Mouse (Mus musculus) CH12.LX (cell line): ENCODE data around the gene Gm43552. TPM values are rescaled to one million over a fixed set of nuclear protein-coding genes. Genes with fewer than 3 reads are reported as not detected.

Source experiments
- DNase-seq: peaks from one replicate; pipeline ENCODE4 v3.0.0-alpha.2; 2013; ENCODE audit errors: extremely low read depth
- H3K27ac ChIP-seq: 2 replicates; pipeline ENCODE4 v1.5.1; 2012; ENCODE audit warnings: low read depth, mild to moderate bottlenecking, control low read depth, moderate library complexity; ENCODE audit not compliant: insufficient read depth
- H3K27me3 ChIP-seq: replicated peaks from 2 replicates; pipeline ENCODE3; 2012; ENCODE audit warnings: inconsistent platforms
- H3K36me3 ChIP-seq, 2 experiments: replicated peaks in 1 of 2; 2 replicates each; pipeline versions ENCODE3 to v1.6.1; 2012; ENCODE audit warnings: inconsistent platforms in 1 of 2, low read length in 1 of 2, mild to moderate bottlenecking in 1 of 2, mixed read lengths in 1 of 2, moderate library complexity in 1 of 2; ENCODE audit not compliant: control insufficient read depth in 1 of 2, insufficient read depth in 1 of 2
- H3K4me1 ChIP-seq, 2 experiments: 2 replicates each; pipeline ENCODE4 v1.6.1; 2012; ENCODE audit warnings: inconsistent platforms in 1 of 2, moderate library complexity in 1 of 2; ENCODE audit not compliant: insufficient read depth in 2 of 2, control insufficient read depth in 1 of 2
- H3K4me2 ChIP-seq: 2 replicates; pipeline ENCODE4 v1.6.1; 2012; ENCODE audit warnings: low read depth, mild to moderate bottlenecking, control low read depth; ENCODE audit not compliant: poor library complexity, insufficient read depth, severe bottlenecking
- H3K4me3 ChIP-seq, 3 experiments: fragments of 150-350 bp in 1 of 3; sonication (generic) in 1 of 3; replicated peaks in 1 of 3; 2 replicates each; pipeline versions ENCODE3 to v1.5.1; 2011 to 2012; ENCODE audit warnings: low read depth in 2 of 3, low read length in 2 of 3, mild to moderate bottlenecking in 2 of 3, moderate library complexity in 2 of 3, control low read depth in 1 of 3, improper control_type of control experiment in 1 of 3, inconsistent platforms in 1 of 3, mixed read lengths in 1 of 3; ENCODE audit not compliant: poor library complexity in 1 of 3
- H3K79me2 ChIP-seq: replicated peaks from 2 replicates; pipeline ENCODE4 v1.6.1; 2012; ENCODE audit warnings: mild to moderate bottlenecking, moderate library complexity; ENCODE audit not compliant: control insufficient read depth, poor library complexity, insufficient read depth, severe bottlenecking; ENCODE audit errors: extremely low read depth
- H3K9ac ChIP-seq: 2 replicates; pipeline ENCODE4 v1.6.1; 2012; ENCODE audit warnings: low read depth, mild to moderate bottlenecking, control low read depth, moderate library complexity; ENCODE audit not compliant: insufficient read depth
- H3K9me3 ChIP-seq: replicated peaks from 2 replicates; pipeline ENCODE3; 2012; ENCODE audit warnings: low read length, inconsistent platforms, mixed read lengths
- BHLHE40 ChIP-seq: IDR thresholded peaks from 2 replicates; pipeline ENCODE4 v1.6.1; 2011; ENCODE audit warnings: mild to moderate bottlenecking, low read depth, low read length, improper control_type of control experiment
- CHD1 ChIP-seq: IDR thresholded peaks from 2 replicates; pipeline ENCODE4 v1.6.1; 2012; ENCODE audit warnings: low read depth, low read length, improper control_type of control experiment, inconsistent platforms
- CTCF ChIP-seq, 2 experiments: IDR thresholded peaks in 1 of 2; conservative IDR thresholded peaks in 1 of 2; 2 replicates each; pipeline ENCODE4 v1.5.1; 2011 to 2012; ENCODE audit warnings: low read depth in 2 of 2, low read length in 2 of 2, improper control_type of control experiment in 1 of 2, inconsistent platforms in 1 of 2, mild to moderate bottlenecking in 1 of 2, moderate library complexity in 1 of 2
- E2F4 ChIP-seq: IDR thresholded peaks from 2 replicates; pipeline ENCODE4 v1.6.1; 2011; ENCODE audit warnings: low read depth, low read length, improper control_type of control experiment; ENCODE audit not compliant: insufficient replicate concordance
- EP300 ChIP-seq: IDR thresholded peaks from 2 replicates; pipeline ENCODE4 v1.6.1; 2011; ENCODE audit warnings: low read length, improper control_type of control experiment
- ETS1 ChIP-seq: conservative IDR thresholded peaks from 2 replicates; pipeline ENCODE4 v1.6.1; 2012; ENCODE audit warnings: low read depth, mild to moderate bottlenecking, inconsistent platforms, low read length, improper control_type of control experiment, moderate library complexity
- GABPA ChIP-seq: IDR thresholded peaks from 2 replicates; pipeline ENCODE4 v1.6.1; 2012; ENCODE audit warnings: low read depth, low read length, improper control_type of control experiment, inconsistent platforms; ENCODE audit not compliant: insufficient replicate concordance
- IRF4 ChIP-seq: IDR thresholded peaks from 2 replicates; pipeline ENCODE4 v1.6.1; 2014; ENCODE audit warnings: low read depth, mild to moderate bottlenecking, inconsistent platforms, low read length, improper control_type of control experiment
- JUN ChIP-seq: IDR thresholded peaks from 2 replicates; pipeline ENCODE4 v1.6.1; 2011; ENCODE audit warnings: low read depth, mild to moderate bottlenecking, low read length, improper control_type of control experiment, moderate library complexity; ENCODE audit not compliant: insufficient read depth
- JUND ChIP-seq: conservative IDR thresholded peaks from 2 replicates; pipeline ENCODE4 v1.6.1; 2011; ENCODE audit warnings: low read depth, low read length, improper control_type of control experiment
- KAT2A ChIP-seq: IDR thresholded peaks from 2 replicates; pipeline ENCODE4 v1.6.1; 2012; ENCODE audit warnings: low read length, improper control_type of control experiment, inconsistent platforms; ENCODE audit not compliant: insufficient replicate concordance
- MAX ChIP-seq: IDR thresholded peaks from 2 replicates; pipeline ENCODE4 v1.6.1; 2011; ENCODE audit warnings: low read length, improper control_type of control experiment
- MAZ ChIP-seq: IDR thresholded peaks from 2 replicates; pipeline ENCODE4 v1.6.1; 2012; ENCODE audit warnings: low read depth, mild to moderate bottlenecking, inconsistent platforms, low read length, improper control_type of control experiment, moderate library complexity
- NRF1 ChIP-seq: IDR thresholded peaks from 2 replicates; pipeline ENCODE4 v1.6.1; 2014; ENCODE audit warnings: low read depth, mild to moderate bottlenecking, inconsistent platforms, low read length, improper control_type of control experiment, moderate library complexity
- PAX5 ChIP-seq: IDR thresholded peaks from 2 replicates; pipeline ENCODE4 v1.6.1; 2012; ENCODE audit warnings: low read length, inconsistent platforms, mixed read lengths
- POLR2A ChIP-seq: IDR thresholded peaks from 2 replicates; pipeline ENCODE4 v1.6.1; 2011; ENCODE audit warnings: low read depth, mild to moderate bottlenecking, improper control_type of control experiment, low read length
- POLR2AphosphoS2 ChIP-seq: IDR thresholded peaks from 2 replicates; pipeline ENCODE4 v1.6.1; 2011; ENCODE audit warnings: low read depth, low read length, improper control_type of control experiment
- RCOR1 ChIP-seq: conservative IDR thresholded peaks from 2 replicates; pipeline ENCODE4 v1.6.1; 2012; ENCODE audit warnings: low read depth, mild to moderate bottlenecking, inconsistent platforms, low read length, improper control_type of control experiment
- UBTF ChIP-seq: IDR thresholded peaks from 2 replicates; pipeline ENCODE4 v1.6.1; 2012; ENCODE audit warnings: low read depth, mild to moderate bottlenecking, inconsistent platforms, low read length, improper control_type of control experiment, moderate library complexity
- USF1 ChIP-seq: IDR thresholded peaks from 2 replicates; pipeline ENCODE4 v1.6.1; 2014; ENCODE audit warnings: low read depth, mild to moderate bottlenecking, inconsistent platforms, low read length, improper control_type of control experiment
- USF2 ChIP-seq: conservative IDR thresholded peaks from 2 replicates; pipeline ENCODE4 v1.6.1; 2011; ENCODE audit warnings: low read depth, low read length, improper control_type of control experiment
- ZC3H11A ChIP-seq: IDR thresholded peaks from 2 replicates; pipeline ENCODE4 v1.6.1; 2012; ENCODE audit warnings: low read depth, mild to moderate bottlenecking, inconsistent platforms, low read length, improper control_type of control experiment
- ZMIZ1 ChIP-seq: IDR thresholded peaks from 2 replicates; pipeline ENCODE4 v1.6.1; 2012; ENCODE audit warnings: low read depth, mild to moderate bottlenecking, inconsistent platforms, low read length, improper control_type of control experiment
- ZNF384 ChIP-seq: IDR thresholded peaks from 2 replicates; pipeline ENCODE4 v1.6.1; 2012; ENCODE audit warnings: low read depth, low read length, improper control_type of control experiment, inconsistent platforms
- dilution Hi-C: fragments of 300-500 bp; cut with MboI; formaldehyde crosslinking; loops from 2 replicates; pipeline ENCODE4 v1.14.3; 2020; ENCODE audit warnings: low sequenced_read_pairs; ENCODE audit not compliant: extremely low pct_unique_long_range_greater_than_20kb, extremely low pct_ligation_motif_present
- in situ Hi-C: fragments of 300-500 bp; cut with MboI; formaldehyde crosslinking; loops from 3 replicates; pipeline ENCODE4 v1.14.3; 2019; ENCODE audit warnings: low sequenced_read_pairs, low pct_ligation_motif_present, low pct_unique_long_range_greater_than_20kb, mixed read lengths
- polyA plus RNA-seq: library from polyadenylated mRNA; unstranded; fragments of >175 nt; gene quantifications from 2 replicates; pipeline ENCODE4 v1.2.1, GENCODE M21; 2012; ENCODE audit warnings: low read depth; ENCODE audit not compliant: insufficient read length
- total RNA-seq, 2 experiments: library from RNA; depleted of rRNA; stranded (reverse); fragments of 300-350 nt in 1 of 2; fragments of >200 nt in 1 of 2; gene quantifications; 2 replicates each; pipeline ENCODE4 v1.2.3; 2012 to 2014

The Gm43552 gene
- total and polyA plus RNA-seq, 3 experiments: 2.1 TPM; not detected in 2

DNA sequence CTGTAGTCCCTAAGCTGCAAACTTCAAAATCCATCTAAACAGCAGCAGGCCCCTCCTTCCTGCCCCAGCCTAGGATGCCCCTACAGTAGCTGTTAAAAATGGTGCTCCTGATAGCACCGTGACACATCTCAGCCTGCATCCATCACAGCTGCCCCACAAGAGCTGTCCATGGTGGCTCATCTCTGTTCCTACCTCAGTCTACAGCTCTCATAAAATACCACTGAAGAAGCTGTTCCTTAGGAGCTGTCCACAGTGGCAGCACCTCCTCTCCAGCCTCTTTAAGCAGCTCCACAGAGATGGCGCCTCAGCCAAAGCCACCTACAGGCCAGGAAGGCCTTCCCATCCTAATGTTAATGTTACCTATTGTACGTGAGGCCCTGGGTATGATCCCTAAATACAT, 25.7 kb downstream of the Gm43552 start:
- DNase-seq: no peak

DNA sequence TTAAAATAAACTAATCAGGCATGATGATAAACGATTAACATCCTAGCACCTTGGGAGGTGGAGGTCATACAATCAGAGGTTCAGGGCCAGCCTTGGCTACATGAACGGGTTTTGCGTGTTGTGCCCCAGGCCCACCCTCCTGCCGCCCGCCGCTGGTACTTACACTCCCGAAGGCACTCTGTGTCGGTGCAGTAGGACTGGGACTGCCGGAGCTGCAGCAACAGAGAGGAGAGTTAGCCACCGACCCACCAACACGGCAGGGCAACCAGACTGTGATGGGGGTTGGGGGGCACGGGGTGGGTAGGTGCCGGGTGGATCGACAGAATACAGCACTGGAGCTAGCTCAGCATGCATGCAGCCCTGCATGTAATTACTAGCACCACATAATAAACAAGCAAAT, 32.3 kb downstream of the Gm43552 start:
- Histone ChIP-seq H3K4me1 (peaks cover 0 to 11% of the 10 kb centered on the region in 2 experiments; a peak in 2 of 4 replicates), H3K9me3 (peaks cover 2% of the 10 kb centered on the region)
- DNase-seq: no peak
- no peak for TF ChIP-seq UBTF
- no peak for TF ChIP-seq ZNF384
- TF ChIP-seq ZC3H11A: no peak
- TF ChIP-seq ETS1: no peak
- TF ChIP-seq E2F4: no peak
- TF ChIP-seq JUND: no peak
- no peak for TF ChIP-seq BHLHE40
- no peak for TF ChIP-seq USF1
- no peak for TF ChIP-seq CHD1
- TF ChIP-seq CTCF (conservative IDR thresholded peaks at IDR 0.05 in 1 of 2, IDR thresholded peaks at IDR 0.05 in 1 of 2; ENCODE audit: low read depth in 2 of 2, low read length in 2 of 2): no peak
- no peak for TF ChIP-seq JUN
- TF ChIP-seq IRF4: no peak
- no peak for TF ChIP-seq PAX5
- no peak for TF ChIP-seq KAT2A
- no peak for TF ChIP-seq POLR2AphosphoS2
- no peak for TF ChIP-seq MAZ
- TF ChIP-seq, all 38 proteins: peak for 0
- Histone ChIP-seq H3K27me3 (no peaks in the 10 kb centered on the region), H3K36me3 (peaks cover 0 to 15% of the 10 kb centered on the region in 2 experiments), H3K9ac (no peak overlapping the region), H3K4me2 (no peak overlapping the region), H3K4me3 (no peak overlapping the region), H3K79me2 (no peaks in the 10 kb centered on the region), H3K27ac (no peak overlapping the region)
- in situ Hi-C loops (no loop called here), dilution Hi-C loops (no loop called here)

More for the DNA sequence above, 25.7 kb downstream of the Gm43552 start:
- H3K27ac ChIP-seq: no peak overlapping the region
- no peaks in the 10 kb centered on the region for H3K27me3 ChIP-seq
- TF ChIP-seq ZNF384 (no peak), ZMIZ1 (no peak), POLR2A (no peak), GABPA (no peak), MAX (no peak), JUN (no peak), E2F4 (no peak), USF2 (no peak), ZC3H11A (no peak), EP300 (no peak), NRF1 (no peak), KAT2A (no peak), RCOR1 (no peak), ETS1 (no peak)
- no peak overlapping the region for H3K4me3 ChIP-seq
- H3K4me1 ChIP-seq: no peaks in the 10 kb centered on the region
- H3K79me2 ChIP-seq: no peaks in the 10 kb centered on the region
- H3K4me2 ChIP-seq: no peak overlapping the region
- in situ Hi-C loops (no loop called here), dilution Hi-C loops (no loop called here)
- H3K36me3 ChIP-seq: peaks cover 0 to 23% of the 10 kb centered on the region in 2 experiments
- no peak overlapping the region for H3K9ac ChIP-seq
- peaks cover 4% of the 10 kb centered on the region for H3K9me3 ChIP-seq
